Mouse (Mus musculus) gastrocnemius, postnatal 25 days (tissue): ENCODE measurements around the gene Hist1h2ah. TPM values are rescaled to one million over a fixed set of nuclear protein-coding genes. Genes with fewer than 3 reads are reported as not detected.

Experiments
- microRNA-seq, 2 experiments: library from miRNA; unstranded; fragments of <30 nt; microRNA quantifications; one replicate each; pipeline ENCODE4 v1.2.0; 2021; ENCODE audit warnings: borderline replicate concordance in 2 of 2
- total RNA-seq, 2 experiments: library from RNA; stranded (reverse); gene quantifications; 1 replicate in 1 of 2; 2 replicates in 1 of 2; pipeline ENCODE4 v1.2.3; 2021

Gene Hist1h2ah
- total RNA-seq, 2 experiments from 2014 or later: 2.9 to 7.7 TPM

Small RNAs within 50 kb of the gene (microRNA-seq; reads per million reads assigned to microRNA genes)
- gene Gm26300 (0 reads per million in 2 experiments), gene Gm44390 (0 reads per million in 2 experiments), gene Gm44486 (0 reads per million in 2 experiments)

Other genes with a start within 250 kb of the Hist1h2ah start
- gene Hist1h2an, start 248.3 kb downstream of the Hist1h2ah start, total RNA-seq: 1 to 10 TPM; 1.0 to 2.4 TPM
- 1 to 10 TPM; 5.3 to 6.0 TPM for gene Hist1h2bp, start 248.1 kb downstream of the Hist1h2ah start, total RNA-seq
- 10 to 100 TPM; 18.0 to 21.3 TPM for gene Hist1h2bq, start 225.4 kb downstream of the Hist1h2ah start, total RNA-seq
- gene Hist1h2ao, start 225.1 kb downstream of the Hist1h2ah start, total RNA-seq: 10 to 100 TPM in 1 of 2 experiments, not detected in 1; 24.7 TPM
- 10 to 100 TPM; 49.0 to 65.1 TPM for gene Hist1h4m, start 223.8 kb downstream of the Hist1h2ah start, total RNA-seq
- gene Hist1h4n, start 203.4 kb downstream of the Hist1h2ah start, total RNA-seq: 10 to 100 TPM; 14.1 to 20.2 TPM
- gene Hist1h2ap, start 202.1 kb downstream of the Hist1h2ah start, total RNA-seq: 10 to 100 TPM in 1 of 2 experiments, not detected in 1; 17.0 TPM
- gene Hist1h2br, start 201.8 kb downstream of the Hist1h2ah start, total RNA-seq: 10 to 100 TPM; 17.7 to 21.3 TPM
- gene Zfp184, start 90.5 kb downstream of the Hist1h2ah start, total RNA-seq: under 1 TPM; 0.26 to 0.54 TPM
- not detected for gene Pom121l2, start 54.4 kb downstream of the Hist1h2ah start, total RNA-seq
- not detected for gene Prss16, start 25.8 kb downstream of the Hist1h2ah start, total RNA-seq
- gene Hist1h2bk, start 302 bp upstream of the Hist1h2ah start, total RNA-seq: 10 to 100 TPM; 13.9 to 29.0 TPM
- gene Hist1h4i, start 5.8 kb upstream of the Hist1h2ah start, total RNA-seq: 10 to 100 TPM; 30.9 to 31.7 TPM
- 10 to 100 TPM in 1 of 2 experiments, 1 to 10 TPM in 1; 3.5 to 16.1 TPM for gene Hist1h2ag, start 7.4 kb upstream of the Hist1h2ah start, total RNA-seq
- 10 to 100 TPM in 1 of 2 experiments, 1 to 10 TPM in 1; 5.3 to 14.5 TPM for gene Hist1h2bj, start 7.6 kb upstream of the Hist1h2ah start, total RNA-seq
- not detected for gene Vmn1r188, start 48.9 kb upstream of the Hist1h2ah start, total RNA-seq
- not detected for gene Vmn1r189, start 70.3 kb upstream of the Hist1h2ah start, total RNA-seq
- gene Vmn1r191, start 148.4 kb upstream of the Hist1h2ah start, total RNA-seq: not detected
- not detected for gene Vmn1r192, start 155.6 kb upstream of the Hist1h2ah start, total RNA-seq
- not detected for gene Vmn1r193, start 187.6 kb upstream of the Hist1h2ah start, total RNA-seq
- not detected for gene Vmn1r194, start 208.6 kb upstream of the Hist1h2ah start, total RNA-seq
- gene Vmn1r195, start 235.0 kb upstream of the Hist1h2ah start, total RNA-seq: not detected